Mouse (Mus musculus) C2C12 (cell line): Measurements from ENCODE around the gene Clec4f.

Experiments used
- CEBPB ChIP-seq: IDR thresholded peaks from one replicate; pipeline ENCODE4 v1.6.1; 2011; ENCODE audit warnings: low read depth, mild to moderate bottlenecking, control low read depth, moderate library complexity
- CTCF ChIP-seq: IDR thresholded peaks from one replicate; pipeline ENCODE4 v1.5.1; 2011; ENCODE audit not compliant: control insufficient read depth, insufficient read depth, insufficient read length
- MAX ChIP-seq: IDR thresholded peaks from one replicate; pipeline ENCODE4 v1.6.1; 2011; ENCODE audit warnings: mild to moderate bottlenecking, control low read depth
- MYOD1 ChIP-seq: IDR thresholded peaks from one replicate; pipeline ENCODE4 v1.6.1; 2011; ENCODE audit warnings: low read depth; ENCODE audit not compliant: control insufficient read depth, insufficient read length
- MYOG ChIP-seq: IDR thresholded peaks from one replicate; pipeline ENCODE4 v1.6.1; 2011; ENCODE audit not compliant: control insufficient read depth, insufficient read length; ENCODE audit errors: extremely low read depth
- USF1 ChIP-seq: IDR thresholded peaks from one replicate; pipeline ENCODE4 v1.6.1; 2011; ENCODE audit warnings: low read depth, mild to moderate bottlenecking, control low read depth, moderate library complexity

DNA sequence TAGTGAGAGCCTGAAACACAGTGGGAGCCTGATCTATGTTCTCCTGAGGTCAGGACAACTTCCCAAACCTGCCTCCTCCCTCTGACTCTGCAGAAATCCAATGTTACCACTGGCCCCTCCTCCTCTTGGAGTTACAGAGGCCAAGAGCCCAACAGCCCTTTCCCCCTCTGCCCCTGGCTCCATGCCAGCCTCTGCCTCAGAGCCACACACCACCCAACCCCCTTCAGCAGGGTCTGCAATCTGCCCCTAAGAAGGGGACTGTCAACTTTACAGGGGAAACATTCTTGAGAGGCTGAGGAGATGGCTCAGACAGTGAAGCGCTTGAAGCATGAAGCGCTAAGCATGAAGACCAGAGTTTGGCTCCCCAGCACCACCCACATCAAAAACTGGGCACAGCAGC is at the start of gene Clec4f:
- TF ChIP-seq CTCF, result no peak
- no peak for TF ChIP-seq MYOG
- TF ChIP-seq MAX, result no peak
- TF ChIP-seq USF1, result no peak
- no peak for TF ChIP-seq MYOD1
- no peak for TF ChIP-seq CEBPB
